Mouse (Mus musculus) embryonic facial prominence, embryonic 13.5 days (tissue): ENCODE measurements at regions not wholly inside any gene's neighbourhood (a gene's known extent, or its start where the extent isn't known, plus 50 kb on each side); places are given as distances from the start of the nearest gene placed in this dataset.

Source experiments
- ATAC-seq: fragments of 200-750 bp; cut with Nextera tagmentation; 2 replicates; pipeline ENCODE4 v1.8.0; 2017; ENCODE audit warnings: low read depth; ENCODE audit not compliant: insufficient number of reproducible peaks, insufficient read depth, low FRiP score, low TSS enrichment
- H3K27ac ChIP-seq: fragments of 300-500 bp; sonication (generic); 2 replicates; pipeline ENCODE4 v1.5.1; 2015; ENCODE audit warnings: moderate library complexity, mild to moderate bottlenecking, inconsistent platforms
- H3K27me3 ChIP-seq: fragments of 300-500 bp; sonication (generic); 2 replicates; pipeline ENCODE4 v1.6.1; 2015; ENCODE audit warnings: mild to moderate bottlenecking, inconsistent platforms
- H3K36me3 ChIP-seq: fragments of 300-500 bp; sonication (generic); 2 replicates; pipeline ENCODE4 v1.6.1; 2015; ENCODE audit warnings: mild to moderate bottlenecking, inconsistent platforms
- H3K4me1 ChIP-seq: fragments of 300-500 bp; sonication (generic); 2 replicates; pipeline ENCODE4 v1.6.1; 2015; ENCODE audit warnings: inconsistent platforms
- H3K4me2 ChIP-seq: fragments of 300-500 bp; sonication (generic); 2 replicates; pipeline ENCODE4 v1.6.1; 2015; ENCODE audit warnings: moderate library complexity, mild to moderate bottlenecking, inconsistent platforms
- H3K4me3 ChIP-seq: fragments of 300-500 bp; sonication (generic); 2 replicates; pipeline ENCODE4 v1.5.1; 2015; ENCODE audit warnings: mild to moderate bottlenecking, inconsistent platforms
- H3K9ac ChIP-seq: fragments of 300-500 bp; sonication (generic); 2 replicates; pipeline ENCODE4 v1.6.1; 2015; ENCODE audit warnings: mild to moderate bottlenecking, inconsistent platforms
- H3K9me3 ChIP-seq: fragments of 300-500 bp; sonication (generic); 2 replicates; pipeline ENCODE4 v1.6.1; 2016; ENCODE audit warnings: inconsistent platforms
- WGBS: fragments of 180-500 bp; shearing (Covaris S2); methylation state at CpG from one replicate; pipeline ENCODE4 v1.1.7; 2015; ENCODE audit warnings: mixed read lengths; 5-methylcytosine and 5-hydroxymethylcytosine counted together

DNA sequence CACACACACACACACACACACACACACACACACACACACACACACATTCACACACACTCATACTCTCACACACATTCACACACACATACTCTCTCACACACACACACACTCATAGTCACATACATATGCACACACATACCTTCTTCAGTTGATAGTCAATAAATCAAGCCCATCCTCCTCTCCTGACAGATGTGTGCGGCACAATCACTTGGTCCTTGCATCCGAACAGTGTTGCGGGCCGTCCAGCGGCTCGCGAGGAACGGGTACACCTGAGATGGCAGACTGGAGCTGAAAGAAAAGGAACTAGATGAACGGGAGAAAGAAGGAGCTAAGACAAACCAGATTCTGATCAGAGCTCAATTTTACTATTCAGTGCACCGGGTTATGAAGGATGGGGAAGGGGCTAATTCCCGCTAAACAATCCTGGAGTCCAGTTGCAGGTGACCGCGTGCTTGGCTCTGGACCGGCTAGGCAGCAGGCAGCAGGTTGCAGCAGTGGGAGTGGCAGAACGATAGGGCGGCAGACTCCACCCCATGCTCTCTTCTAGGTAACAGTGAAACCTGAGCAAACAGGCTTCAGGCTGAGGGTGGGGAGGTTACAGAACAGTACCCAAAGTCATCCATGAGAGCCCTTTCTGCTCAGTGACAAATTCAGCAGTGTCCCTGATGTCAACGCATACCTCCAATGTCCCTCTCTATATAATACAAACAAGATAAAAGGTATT is 247.8 kb downstream of the Csl start:
- Histone ChIP-seq H3K4me2 (no peak overlapping the region), H3K36me3 (no peaks in the 10 kb centered on the region), H3K27ac (no peak overlapping the region), H3K27me3 (no peaks in the 10 kb centered on the region), H3K4me3 (no peak overlapping the region), H3K9ac (0 out of 2 replicates have a peak overlapping the region, but pooled peaks have one; percentile 40), H3K9me3 (no peaks in the 10 kb centered on the region), H3K4me1 (peaks cover 10% of the 10 kb centered on the region; the same call in 1 of the 2 replicates)
- no peak for ATAC-seq
- WGBS, result 65% methylated on average over 17 of the region's 17 CpGs

DNA sequence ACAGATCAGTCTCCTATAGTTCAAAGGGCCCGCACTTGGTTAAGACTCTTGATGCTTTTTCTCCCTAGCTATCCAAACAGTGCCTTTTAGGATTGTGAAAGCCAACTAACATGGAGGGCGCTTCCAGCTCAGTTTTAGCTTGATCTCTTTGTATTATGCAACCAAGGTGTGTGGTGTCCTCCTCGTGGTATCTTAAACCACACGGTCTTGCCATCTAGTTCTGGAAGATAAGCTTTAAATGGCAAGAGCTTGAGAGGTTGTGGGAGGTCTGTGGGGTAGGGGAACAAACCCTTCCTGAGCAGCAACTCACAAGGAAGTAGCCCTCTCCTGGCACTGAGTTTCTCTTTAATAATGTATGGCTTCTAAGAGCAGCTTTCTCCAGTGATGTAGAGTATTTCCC is 241.5 kb downstream of the Csl start:
- 89% methylated on average over 4 of the region's 4 CpGs for WGBS
- no peak overlapping the region for H3K27ac ChIP-seq
- no peaks in the 10 kb centered on the region for H3K9me3 ChIP-seq
- no peak overlapping the region for H3K9ac ChIP-seq
- H3K4me3 ChIP-seq, result no peak overlapping the region
- peaks cover 16% of the 10 kb centered on the region for H3K4me1 ChIP-seq
- H3K4me2 ChIP-seq, result no peak overlapping the region
- no peaks in the 10 kb centered on the region for H3K36me3 ChIP-seq
- no peak for ATAC-seq
- H3K27me3 ChIP-seq, result no peaks in the 10 kb centered on the region

DNA sequence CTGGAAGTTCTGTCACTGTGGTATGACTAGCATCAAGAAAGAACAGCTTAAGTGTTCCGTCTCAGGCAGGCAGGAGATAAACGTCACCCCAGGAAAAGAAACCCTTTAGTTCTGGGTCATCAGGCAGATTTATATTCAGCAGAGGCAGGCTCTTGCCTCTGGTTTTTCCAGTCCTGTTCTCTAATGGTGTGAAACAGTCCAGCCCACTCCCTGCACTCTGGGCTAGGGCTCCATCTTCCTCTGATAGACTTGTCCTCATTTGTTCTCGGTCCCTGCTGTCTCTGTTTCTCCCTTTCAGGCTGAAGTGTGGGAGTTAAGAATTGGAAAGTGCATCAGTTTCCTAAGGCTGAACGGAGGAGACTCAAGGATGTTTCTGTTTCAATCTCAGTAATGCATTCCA is 240.0 kb downstream of the Csl start:
- H3K4me1 ChIP-seq, result peaks cover 18% of the 10 kb centered on the region
- WGBS, result 15% methylated on average over 4 of the region's 4 CpGs
- no peak overlapping the region for H3K9ac ChIP-seq
- ATAC-seq, result no peak
- H3K27ac ChIP-seq, result peak overlapping the region; percentile 60
- peak overlapping the region; percentile 10; the same call in 1 of the 2 replicates for H3K4me3 ChIP-seq
- H3K9me3 ChIP-seq, result no peaks in the 10 kb centered on the region
- H3K4me2 ChIP-seq, result peak overlapping the region; percentile 44
- no peaks in the 10 kb centered on the region for H3K27me3 ChIP-seq
- H3K36me3 ChIP-seq, result no peaks in the 10 kb centered on the region

DNA sequence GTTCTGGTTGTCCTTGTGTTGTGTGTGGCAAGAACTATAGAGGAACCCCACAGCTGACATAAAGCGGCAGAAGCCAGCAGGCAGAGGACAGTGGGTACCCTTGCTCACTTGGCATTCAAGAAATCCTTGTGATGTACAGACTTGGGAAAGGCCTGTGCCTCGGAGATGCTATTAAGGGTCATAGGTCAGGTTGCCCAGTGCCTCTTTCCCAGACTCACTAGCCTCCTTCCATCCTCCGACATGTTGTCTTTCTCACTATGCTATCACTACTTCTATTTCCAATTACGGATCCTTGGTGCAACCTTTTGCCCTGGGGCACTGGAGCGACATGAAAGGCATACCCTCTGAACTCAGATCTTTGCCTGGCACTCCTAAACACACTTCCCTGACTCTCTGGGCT is 235.6 kb downstream of the Csl start:
- WGBS, result 64% methylated on average over 5 of the region's 5 CpGs
- no peak overlapping the region for H3K4me2 ChIP-seq
- no peak overlapping the region for H3K9ac ChIP-seq
- no peaks in the 10 kb centered on the region for H3K27me3 ChIP-seq
- no peaks in the 10 kb centered on the region for H3K9me3 ChIP-seq
- no peak overlapping the region for H3K27ac ChIP-seq
- H3K4me1 ChIP-seq, result peaks cover 27% of the 10 kb centered on the region
- no peaks in the 10 kb centered on the region for H3K36me3 ChIP-seq
- ATAC-seq, result no peak
- H3K4me3 ChIP-seq, result no peak overlapping the region

DNA sequence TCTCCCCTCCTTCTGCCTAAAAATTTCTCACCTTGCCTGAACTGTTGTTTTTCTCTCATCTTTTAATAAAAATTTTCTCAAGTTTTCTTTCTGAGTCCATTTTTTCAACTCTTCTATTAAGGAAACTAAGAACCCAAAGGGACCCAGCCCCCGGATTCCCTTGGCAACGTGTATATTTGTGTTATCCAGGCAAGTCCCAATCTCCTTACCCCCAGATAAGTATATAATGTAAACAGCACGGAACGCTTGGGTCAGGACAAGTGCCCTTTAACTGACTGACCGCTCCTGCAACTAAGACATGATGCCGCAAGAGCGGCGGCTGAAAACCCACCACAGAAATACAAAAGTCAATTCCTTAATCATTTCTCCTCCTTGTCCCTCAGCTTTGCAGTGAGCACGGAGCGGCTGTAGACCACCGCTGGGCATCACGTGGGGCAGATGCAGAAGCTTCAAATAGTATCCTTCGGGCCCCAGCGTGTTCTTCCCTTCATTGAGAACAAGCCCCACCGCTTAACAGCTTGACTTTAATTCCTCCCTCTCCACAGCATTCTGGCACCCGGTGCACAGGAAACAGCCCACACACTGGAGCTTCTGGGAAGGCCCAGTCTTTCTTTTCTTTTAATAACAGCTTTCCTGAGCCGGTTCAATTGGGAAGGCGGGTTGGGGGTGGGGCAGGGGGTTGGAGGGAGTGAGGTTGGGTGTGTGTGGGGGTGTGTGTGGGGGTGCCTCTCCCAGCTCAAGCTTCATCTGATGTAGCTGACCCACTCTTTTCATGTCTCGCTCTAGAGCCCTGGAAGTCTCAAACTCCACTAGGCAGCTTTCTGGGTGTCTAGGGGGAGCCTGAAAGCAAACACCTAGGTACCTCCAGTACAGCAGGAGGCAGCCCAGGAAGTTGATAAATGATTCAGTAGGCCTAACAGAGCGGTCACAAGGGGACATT is 234.9 kb downstream of the Csl start:
- Histone ChIP-seq H3K9ac (no peak overlapping the region), H3K4me1 (peaks cover 24% of the 10 kb centered on the region), H3K9me3 (no peaks in the 10 kb centered on the region), H3K4me2 (0 out of 2 replicates have a peak overlapping the region, but pooled peaks have one; percentile 18), H3K4me3 (no peak overlapping the region), H3K27ac (peak overlapping the region; percentile 48; the same call in 1 of the 2 replicates), H3K27me3 (no peaks in the 10 kb centered on the region), H3K36me3 (no peaks in the 10 kb centered on the region)
- ATAC-seq, result no peak
- 46% methylated on average over 20 of the region's 20 CpGs for WGBS

DNA sequence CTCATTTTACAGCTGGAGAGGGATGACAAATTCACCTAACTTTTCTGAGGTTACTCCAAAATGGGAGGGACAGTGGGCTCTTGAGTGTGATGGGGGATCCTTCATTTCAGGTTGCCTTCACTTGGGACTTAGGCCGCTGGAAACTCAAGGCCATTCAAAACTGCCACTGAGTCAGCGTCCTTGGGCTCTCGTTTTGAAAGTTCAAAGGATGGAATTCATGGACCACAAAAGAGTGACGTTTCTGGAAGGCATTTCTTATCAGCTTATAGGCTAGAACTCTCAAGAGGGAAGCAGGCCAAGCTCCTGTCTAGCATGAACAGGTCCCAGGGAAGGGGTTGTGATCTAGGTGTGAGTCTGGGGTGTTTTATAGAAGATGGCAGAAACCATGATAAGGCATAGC is 233.3 kb downstream of the Csl start:
- no peak overlapping the region for H3K27ac ChIP-seq
- peaks cover 13% of the 10 kb centered on the region for H3K4me1 ChIP-seq
- 90% methylated on average over 4 of the region's 4 CpGs for WGBS
- ATAC-seq, result no peak
- no peaks in the 10 kb centered on the region for H3K36me3 ChIP-seq
- no peak overlapping the region for H3K4me2 ChIP-seq
- H3K27me3 ChIP-seq, result no peaks in the 10 kb centered on the region
- H3K9me3 ChIP-seq, result no peaks in the 10 kb centered on the region
- no peak overlapping the region for H3K4me3 ChIP-seq
- no peak overlapping the region for H3K9ac ChIP-seq

DNA sequence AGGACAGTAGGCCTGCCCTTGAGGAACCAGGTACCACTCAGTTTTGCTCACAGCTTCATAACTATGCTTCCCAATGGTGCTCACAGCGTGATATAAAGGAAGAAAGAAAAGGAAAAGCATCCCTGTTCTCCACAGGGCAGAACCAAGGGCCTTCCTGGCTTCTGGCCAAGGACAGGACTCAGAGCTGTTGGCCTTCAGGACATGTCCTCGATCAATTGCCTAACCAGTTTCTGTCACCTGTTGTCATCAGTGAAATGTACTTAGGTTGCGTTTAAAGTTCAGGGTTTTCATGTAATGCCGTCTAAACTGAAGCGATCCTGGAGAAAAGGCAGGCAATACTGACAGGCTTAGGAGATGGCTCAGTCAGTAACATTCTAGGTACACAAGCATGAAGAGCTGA is 232.9 kb downstream of the Csl start:
- H3K27ac ChIP-seq, result no peak overlapping the region
- no peaks in the 10 kb centered on the region for H3K36me3 ChIP-seq
- no peak overlapping the region for H3K9ac ChIP-seq
- H3K27me3 ChIP-seq, result no peaks in the 10 kb centered on the region
- no peaks in the 10 kb centered on the region for H3K9me3 ChIP-seq
- ATAC-seq, result no peak
- H3K4me1 ChIP-seq, result peaks cover 17% of the 10 kb centered on the region
- no peak overlapping the region for H3K4me3 ChIP-seq
- no peak overlapping the region for H3K4me2 ChIP-seq
- 93% methylated on average over 5 of the region's 5 CpGs for WGBS

DNA sequence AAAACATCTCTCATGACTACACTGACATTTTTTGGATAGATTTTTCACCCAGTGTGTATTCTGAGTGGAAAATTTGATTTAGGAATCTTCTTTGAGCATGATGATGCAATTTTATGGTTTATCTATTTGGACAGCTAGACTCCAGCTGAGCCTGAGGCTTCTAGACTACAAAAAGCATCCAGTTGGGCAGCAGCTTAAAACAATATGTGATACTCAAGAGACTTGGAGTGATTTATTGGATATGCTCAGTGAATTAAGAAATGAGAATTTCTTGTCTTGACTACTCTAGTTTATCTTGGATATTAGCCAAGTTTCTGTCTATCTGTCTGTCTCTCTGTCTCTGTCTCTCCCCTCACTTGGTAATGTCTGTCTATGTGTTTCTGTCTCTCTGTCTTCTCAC is 228.4 kb downstream of the Csl start:
- H3K4me1 ChIP-seq, result peaks cover 18% of the 10 kb centered on the region
- H3K4me2 ChIP-seq, result no peak overlapping the region
- H3K36me3 ChIP-seq, result no peaks in the 10 kb centered on the region
- no peak overlapping the region for H3K9ac ChIP-seq
- ATAC-seq, result no peak
- no peak overlapping the region for H3K4me3 ChIP-seq
- no peaks in the 10 kb centered on the region for H3K27me3 ChIP-seq
- H3K27ac ChIP-seq, result no peak overlapping the region
- no peaks in the 10 kb centered on the region for H3K9me3 ChIP-seq

DNA sequence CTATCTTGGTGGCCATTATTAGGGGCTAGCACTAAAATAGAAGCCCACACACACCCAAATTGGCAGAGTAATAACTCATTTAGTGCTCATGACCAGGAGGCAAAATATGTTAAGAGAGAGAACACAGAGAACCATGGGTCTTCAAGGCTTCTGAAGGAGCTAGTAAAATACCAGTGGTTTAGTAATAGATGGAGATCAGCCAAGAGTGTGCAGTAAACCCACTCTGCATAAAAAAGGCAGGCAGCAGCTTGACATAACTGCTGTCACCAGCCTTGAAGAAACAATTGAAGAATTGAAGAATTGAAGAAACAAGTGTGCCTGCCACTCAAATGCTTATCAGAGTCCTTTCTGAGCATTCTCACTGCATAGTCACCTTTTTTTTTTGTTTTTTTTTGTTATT is 227.9 kb downstream of the Csl start:
- Histone ChIP-seq H3K27me3 (no peaks in the 10 kb centered on the region), H3K4me2 (no peak overlapping the region), H3K27ac (no peak overlapping the region; the same call in 1 of the 2 replicates), H3K9me3 (no peaks in the 10 kb centered on the region), H3K4me3 (no peak overlapping the region), H3K4me1 (peaks cover 18% of the 10 kb centered on the region), H3K9ac (no peak overlapping the region), H3K36me3 (no peaks in the 10 kb centered on the region)
- ATAC-seq, result no peak

DNA sequence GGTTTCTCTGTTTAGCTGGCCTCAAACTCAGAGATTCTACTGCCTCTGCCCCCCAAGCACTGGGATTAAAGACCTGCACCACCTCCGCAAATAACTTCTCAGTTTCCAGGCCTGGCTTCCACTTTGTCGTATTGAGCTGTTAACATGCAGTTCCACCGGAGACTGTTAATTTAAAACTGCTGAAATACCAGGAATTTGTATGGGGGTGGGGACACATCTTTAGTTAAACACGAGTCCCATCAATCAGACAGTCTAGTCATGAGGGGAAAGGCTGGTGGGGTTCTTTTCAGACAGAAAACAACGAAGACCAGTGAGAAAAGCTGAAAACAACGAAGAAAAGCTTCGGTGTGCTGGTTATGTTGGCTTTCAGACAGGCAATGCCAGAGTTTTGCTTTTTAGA is 227.5 kb downstream of the Csl start:
- Histone ChIP-seq H3K9ac (no peak overlapping the region), H3K27ac (peak overlapping the region; percentile 30; the same call in 1 of the 2 replicates), H3K27me3 (no peaks in the 10 kb centered on the region), H3K36me3 (no peaks in the 10 kb centered on the region), H3K9me3 (no peaks in the 10 kb centered on the region), H3K4me2 (no peak overlapping the region), H3K4me1 (peaks cover 18% of the 10 kb centered on the region), H3K4me3 (no peak overlapping the region)
- no peak for ATAC-seq
- WGBS, result 33% methylated on average over 7 of the region's 7 CpGs

DNA sequence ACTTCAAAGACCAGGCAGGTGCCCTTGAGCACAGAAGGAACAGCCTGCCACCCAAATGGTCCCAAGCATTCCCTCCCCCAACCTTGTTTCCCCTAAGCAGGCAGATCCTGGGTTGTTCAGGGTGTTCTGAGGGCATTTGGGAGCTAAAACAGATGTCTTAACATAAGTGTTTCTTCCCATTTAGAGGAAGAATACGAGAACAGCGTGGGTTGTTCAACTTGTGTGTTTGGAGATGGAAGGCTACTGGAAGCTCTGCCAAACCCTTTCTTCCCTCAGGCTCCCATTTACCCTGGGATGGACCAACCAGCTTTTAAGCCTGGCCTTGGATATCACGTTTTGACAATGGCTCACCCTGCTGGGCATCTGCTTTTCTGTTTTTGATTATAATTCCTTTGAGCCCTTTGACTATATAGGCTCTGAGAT is 226.8 kb downstream of the Csl start:
- peak overlapping the region; percentile 30; the same call in 1 of the 2 replicates for H3K27ac ChIP-seq
- WGBS, result 17% methylated on average over 3 of the region's 3 CpGs

DNA sequence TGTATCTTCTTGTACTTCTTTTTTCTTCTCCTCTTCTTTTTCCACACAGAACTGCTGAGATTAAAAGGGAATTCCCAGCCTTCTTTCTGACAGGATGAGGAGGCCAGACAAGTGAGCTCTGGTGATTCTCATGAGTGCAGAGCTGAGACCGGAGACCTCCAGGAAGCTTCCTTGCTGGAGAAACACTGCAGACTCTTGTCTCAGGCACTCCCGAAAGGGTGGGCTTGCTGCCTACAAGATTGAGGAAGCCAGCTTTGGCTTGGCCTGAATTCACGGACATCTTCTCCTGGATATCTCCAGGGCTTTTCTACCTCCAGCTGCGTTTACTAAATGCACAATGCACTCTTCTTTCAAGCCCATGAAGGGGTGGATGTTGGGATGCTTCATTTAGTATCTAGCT is 226.0 kb downstream of the Csl start:
- no peak overlapping the region for H3K9ac ChIP-seq
- no peak overlapping the region for H3K27ac ChIP-seq
- H3K9me3 ChIP-seq, result no peaks in the 10 kb centered on the region
- WGBS, result 56% methylated on average over 4 of the region's 4 CpGs
- no peak for ATAC-seq
- H3K4me3 ChIP-seq, result no peak overlapping the region
- H3K36me3 ChIP-seq, result no peaks in the 10 kb centered on the region
- H3K4me1 ChIP-seq, result peaks cover 18% of the 10 kb centered on the region
- no peak overlapping the region for H3K4me2 ChIP-seq
- H3K27me3 ChIP-seq, result no peaks in the 10 kb centered on the region

More for the DNA sequence above, 226.8 kb downstream of the Csl start:
- Histone ChIP-seq H3K4me1 (peaks cover 18% of the 10 kb centered on the region), H3K9me3 (no peaks in the 10 kb centered on the region), H3K36me3 (no peaks in the 10 kb centered on the region), H3K4me2 (no peak overlapping the region), H3K4me3 (no peak overlapping the region), H3K9ac (no peak overlapping the region), H3K27me3 (no peaks in the 10 kb centered on the region)
- ATAC-seq, result no peak
